Mouse (Mus musculus) right cerebral cortex, postnatal 36 days (tissue): ENCODE data around the gene Neurod4.
"Not testable (repeated sequence)": the region's sequence is repeated elsewhere in the genome, so short reads cannot be mapped to it uniquely, and the experiment has no call there.

ENCODE experiments used
- DNase-seq, 2 experiments: peaks; one replicate each; pipeline ENCODE4 v3.0.0; 2022; ENCODE audit warnings: low spot score in 2 of 2, mixed read lengths in 1 of 2

The Neurod4 gene

DNA sequence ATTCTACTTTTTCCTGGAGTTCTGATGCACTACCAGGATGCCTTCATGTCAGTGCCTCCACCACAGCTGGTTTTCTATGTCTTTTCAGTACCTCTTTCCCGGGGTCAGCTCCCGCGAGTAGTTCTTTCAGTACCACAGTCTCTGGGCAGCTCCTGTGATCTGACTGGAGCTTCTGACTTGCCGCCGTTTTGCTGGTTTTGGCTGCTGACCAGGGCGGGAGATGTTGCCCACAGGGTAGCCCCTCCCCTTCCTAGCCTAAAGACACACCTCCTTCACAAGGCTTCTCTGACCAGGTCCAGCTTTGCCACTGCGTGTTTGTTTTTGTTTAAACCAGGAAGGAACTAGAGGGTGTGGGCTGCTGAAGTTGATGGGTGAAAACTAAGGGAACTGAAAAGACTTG is at the start of gene Neurod4:
Neurod4 (minus strand) TSS at position 175 of the 400 bp plus-strand sequence.
- DNase-seq, result no peak

DNA sequence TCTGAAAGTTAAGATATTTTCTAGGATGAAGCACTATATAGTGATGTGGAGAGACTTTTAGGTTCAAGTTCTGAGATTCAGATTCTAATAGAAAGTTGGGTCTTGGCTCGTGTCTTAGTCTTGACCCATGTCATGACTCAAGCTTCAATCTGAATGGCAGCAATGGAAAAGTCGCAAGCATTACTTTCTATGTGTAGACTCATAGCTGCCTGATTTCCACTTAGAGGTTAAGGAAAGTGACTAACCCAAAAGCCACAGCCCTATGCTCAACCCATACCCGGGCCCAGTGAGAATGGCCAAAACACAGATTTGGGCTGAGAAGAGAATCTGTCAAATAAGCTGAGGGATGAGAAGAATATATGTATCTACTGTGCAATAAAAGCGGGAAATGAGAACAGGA is 44.2 kb upstream of the Neurod4 start:
- no peak for DNase-seq

DNA sequence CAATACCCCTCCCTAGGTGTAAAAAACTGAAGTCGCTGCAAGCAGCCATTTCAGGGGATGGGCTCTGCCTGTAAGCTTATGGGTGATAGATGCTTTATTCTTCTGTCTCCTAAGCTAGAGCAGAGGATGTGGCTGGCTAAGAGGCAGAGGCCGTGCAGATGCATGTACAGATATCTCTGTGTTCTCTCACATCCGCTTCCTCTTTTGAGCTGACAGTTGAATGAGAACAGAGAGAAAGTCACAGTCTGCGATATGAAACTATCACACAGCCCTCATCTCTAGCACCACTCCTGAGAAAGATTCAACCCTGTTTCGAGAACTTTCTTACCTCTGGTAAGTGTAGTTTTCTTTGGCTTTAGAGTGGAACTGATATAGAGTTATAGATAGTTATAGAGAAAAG is 42.6 kb upstream of the Neurod4 start, which contains the start of gene Tespa1:
Tespa1 (plus strand) TSS at position 234 of the 400 bp plus-strand sequence.
- no peak for DNase-seq

DNA sequence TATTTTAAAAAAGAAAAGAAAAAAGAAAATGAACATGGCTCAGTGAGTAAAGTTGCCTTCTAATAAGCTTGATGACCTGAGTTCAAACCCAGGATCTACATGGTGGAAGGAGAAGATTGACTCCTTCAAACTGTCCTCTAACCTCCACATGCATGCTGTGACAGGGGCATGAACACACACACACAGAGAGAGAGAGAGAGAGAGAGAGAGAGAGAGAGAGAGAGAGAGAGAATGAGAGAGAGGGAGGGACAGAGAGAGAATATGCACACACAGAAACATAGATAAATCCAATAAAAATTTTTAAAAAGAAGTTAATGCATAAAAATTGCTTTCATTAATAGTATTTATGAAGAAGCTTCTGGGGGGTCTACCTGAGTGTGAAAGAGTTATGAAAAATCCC is 42.0 kb upstream of the Neurod4 start:
- no peak for DNase-seq

DNA sequence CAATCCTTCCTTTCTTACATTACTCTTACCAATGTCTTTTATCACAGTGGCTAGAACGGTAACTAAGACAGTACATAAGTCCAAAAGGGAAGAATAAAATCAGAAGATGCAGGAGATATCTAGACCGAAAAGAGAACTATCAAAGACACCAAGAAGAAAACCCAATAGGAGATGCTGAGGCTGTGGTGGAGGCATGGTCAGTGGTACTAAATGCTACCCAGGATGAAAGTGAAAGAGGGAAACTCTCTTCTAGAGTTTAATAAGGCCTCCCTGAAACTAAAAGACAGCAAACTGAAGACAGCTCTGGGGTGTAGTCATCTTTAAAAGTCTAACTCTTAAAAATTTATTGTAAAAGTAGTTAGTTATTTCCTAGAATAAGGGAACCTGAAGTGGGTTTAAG is 40.7 kb upstream of the Neurod4 start:
- no peak for DNase-seq

DNA sequence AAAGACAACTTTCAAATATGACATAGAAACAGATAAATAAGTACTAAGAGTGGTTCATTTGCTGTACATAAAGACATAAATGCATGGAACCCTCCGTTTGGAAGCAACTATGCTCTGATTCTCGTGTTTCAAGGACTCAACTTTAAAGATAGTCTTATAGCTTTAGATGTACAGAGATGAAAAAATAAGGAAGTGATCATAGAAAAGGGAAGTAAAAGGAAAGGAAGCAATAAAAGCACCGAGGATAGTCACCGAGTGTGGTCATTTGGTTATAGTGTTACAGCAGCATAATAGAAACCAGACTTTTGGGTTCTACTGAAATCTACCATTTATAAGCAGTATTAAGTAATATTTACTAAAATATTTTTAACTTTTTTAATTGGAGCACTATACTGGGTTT is 38.7 kb upstream of the Neurod4 start:
- no peak for DNase-seq

DNA sequence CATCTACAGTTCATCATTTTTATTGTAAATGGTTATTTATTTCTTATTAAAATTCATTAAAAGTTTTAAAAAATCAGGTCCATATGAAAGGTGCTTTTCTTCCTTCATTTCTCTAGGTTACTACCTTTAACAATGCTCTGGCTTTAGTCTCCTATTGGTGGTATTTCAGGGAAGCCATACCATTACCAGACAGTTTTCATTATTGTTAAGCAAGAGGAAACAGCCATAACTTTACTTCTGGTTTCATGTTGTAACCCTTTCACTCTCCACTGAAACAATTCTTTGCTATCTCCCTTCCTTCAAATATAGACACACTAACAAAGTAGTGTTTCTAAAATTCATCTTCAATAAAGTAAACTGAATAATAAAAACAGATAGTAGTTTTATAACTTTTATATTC is 35.8 kb upstream of the Neurod4 start:
- no peak for DNase-seq

DNA sequence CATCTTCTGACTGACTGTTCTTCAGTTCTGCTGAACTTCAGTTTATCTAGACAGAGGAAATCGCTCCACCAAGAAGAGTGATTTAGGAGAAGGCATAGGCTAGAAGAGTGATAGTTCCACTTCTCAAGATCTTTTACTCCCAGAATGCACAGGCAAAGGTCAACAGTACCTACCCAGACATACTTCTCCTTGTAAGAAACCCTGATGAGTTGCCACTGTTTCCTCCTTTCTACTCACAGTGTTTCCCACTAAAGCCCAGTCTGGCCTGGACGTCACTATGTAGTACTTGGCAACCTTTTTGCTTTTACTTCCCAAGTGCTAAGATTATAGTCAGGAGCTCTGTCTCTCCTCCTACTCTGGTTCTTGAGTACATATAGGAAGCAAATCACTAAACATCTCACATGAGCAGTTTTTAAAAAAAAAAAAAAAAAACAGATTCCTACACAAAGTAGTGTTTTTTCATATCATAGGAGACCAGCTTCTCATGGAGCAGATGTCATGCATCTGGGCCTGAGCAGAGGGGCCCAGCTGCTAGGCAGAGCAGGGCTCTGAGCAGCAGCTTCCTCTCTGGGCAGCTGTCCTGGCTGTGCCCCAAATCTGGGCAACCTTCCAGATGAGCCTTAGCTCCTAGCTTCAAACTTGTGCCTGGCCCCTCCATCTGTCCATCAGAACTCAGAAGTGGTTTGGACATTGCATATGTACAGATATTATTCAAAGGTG is 34.2 kb upstream of the Neurod4 start:
- no peak for DNase-seq

DNA sequence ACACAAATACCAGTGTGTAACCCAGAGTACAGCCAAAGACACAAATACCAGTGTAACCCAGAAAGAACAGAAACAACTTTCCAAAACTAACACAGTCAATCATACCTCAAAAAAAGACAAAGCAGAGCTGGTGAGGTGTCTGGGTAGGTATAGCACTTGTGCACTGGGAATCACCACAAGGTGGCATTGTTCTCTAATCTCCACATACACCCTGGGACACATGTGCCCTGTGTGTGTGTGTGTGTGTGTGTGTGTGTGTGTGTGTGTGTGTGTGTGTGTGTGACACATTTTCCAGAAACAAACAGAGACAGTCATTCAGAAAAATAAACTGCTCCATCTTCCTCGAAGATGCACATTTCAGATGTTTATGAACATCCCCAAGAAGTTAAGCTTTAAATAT is 33.5 kb upstream of the Neurod4 start:
- DNase-seq, result no peak

DNA sequence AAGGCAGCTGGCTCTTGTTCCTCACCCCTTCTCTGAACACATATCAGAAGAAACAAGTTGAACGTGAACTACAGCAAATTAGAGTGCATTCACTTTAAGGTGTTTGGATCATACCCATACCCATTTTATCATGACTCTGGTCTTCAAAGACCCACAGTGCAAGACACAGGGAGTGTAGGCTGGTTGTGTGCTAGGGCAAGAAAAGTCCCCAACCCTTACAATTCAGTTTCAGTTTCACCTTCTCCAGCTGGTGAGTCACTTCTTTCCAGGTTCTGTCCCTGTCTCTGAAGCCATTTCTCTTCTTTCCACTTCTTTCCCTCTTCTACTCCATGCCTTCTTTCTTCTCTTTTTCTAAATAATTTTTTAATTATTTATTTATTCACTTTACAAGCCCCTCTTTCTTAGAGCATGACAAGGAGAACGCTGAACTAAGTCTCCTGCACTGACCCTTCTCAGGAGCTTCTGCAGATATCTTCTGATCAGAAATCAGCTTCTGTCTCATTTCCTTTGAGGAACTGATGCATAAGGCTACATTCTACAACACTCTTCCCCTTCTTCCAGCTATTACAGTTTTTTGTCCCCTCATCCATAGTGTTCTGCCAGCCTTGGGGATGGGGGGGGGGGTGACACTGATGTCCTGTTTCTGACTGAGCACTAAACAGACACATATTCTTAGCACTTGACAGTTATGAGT is 31.6 kb upstream of the Neurod4 start:
- no peak for DNase-seq

DNA sequence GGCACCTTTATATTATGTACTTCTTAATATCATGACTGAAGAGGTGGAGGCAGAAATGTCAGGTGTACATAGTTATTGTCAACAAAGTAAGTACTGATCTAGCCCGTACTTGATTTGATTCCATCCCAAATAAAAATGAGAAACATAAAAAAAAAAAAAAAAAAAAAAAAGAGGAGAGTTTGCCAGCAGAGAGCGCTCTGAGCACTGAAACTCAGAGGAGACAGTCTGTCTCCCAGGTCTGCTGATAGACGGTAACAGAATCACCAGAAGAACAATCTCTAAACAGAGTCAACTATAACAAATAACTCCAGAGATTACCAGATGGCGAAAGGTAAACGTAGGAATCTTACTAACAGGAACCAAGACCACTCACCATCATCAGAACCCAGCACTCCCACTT is 24.1 kb upstream of the Neurod4 start:
- DNase-seq, result not testable (repeated sequence)

DNA sequence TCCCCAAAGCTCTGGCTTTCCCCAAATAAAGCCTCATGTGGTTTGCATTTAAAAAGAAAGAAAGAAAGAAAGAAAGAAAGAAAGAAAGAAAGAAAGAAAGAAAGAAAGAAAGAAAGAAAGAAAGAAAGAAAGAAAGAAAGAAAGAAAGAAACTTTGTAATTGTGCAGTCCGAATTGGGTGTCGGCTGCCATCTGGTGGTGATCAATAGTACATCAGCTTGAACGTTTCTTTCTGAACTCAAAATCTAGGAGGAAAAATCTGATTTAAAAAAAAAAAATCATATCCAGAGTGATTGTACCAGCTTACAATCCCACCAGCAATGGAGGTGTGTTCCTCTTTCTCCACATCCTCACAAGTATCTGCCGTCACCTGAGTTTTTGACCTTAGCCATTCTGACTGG is 18.7 kb upstream of the Neurod4 start:
- DNase-seq, result not testable (repeated sequence)

DNA sequence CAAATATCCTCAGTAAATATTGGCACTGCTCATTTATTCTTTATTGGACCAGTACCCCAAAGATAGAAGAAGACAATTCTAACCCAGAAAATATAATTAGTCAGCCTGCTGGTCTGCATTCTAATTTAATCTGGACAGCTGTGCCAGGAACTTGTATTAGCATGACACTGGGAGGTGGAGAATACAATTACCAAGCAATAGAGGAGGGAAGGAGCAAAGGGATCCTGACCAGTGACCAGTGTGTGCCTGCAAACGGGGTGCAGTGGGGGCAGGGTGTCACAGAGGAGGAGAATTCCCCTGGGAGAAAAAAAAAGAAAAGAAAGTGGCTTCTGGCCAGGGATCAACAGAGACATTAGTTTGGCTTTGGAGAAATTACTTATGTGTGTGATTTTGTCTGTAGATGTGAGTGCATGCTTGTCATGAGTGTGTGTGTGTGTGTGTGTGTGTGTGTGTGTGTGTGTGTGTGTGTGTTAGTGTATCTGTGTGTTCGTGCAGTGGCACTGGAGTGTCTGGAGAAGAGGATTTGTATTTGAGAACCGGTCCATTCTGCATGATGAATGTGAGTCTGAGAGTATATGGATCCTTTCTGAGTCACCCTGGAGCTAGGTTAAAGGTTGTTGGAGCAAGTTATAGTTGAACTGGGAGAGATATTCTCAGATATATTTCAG is 13.8 kb upstream of the Neurod4 start:
- no peak for DNase-seq

DNA sequence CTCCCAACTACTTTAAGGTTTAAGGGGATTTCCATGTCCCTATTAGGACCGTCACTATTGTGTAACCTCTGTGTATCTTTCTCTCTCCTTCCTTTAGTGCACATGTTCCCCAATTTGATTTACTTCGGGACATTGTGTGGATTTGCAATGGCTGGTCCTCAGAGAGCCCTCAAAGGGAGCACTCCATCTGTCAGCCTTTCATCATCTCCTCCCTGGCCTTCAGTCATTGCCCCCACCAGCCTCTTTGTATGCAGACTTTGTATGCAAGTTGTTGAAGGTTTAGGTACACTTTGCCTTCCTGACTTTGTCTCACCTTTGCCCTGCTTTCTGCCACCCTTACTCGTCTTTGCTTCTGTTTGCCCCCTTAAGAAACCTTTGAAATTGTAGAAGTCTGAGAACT is 8.0 kb upstream of the Neurod4 start:
- no peak for DNase-seq

DNA sequence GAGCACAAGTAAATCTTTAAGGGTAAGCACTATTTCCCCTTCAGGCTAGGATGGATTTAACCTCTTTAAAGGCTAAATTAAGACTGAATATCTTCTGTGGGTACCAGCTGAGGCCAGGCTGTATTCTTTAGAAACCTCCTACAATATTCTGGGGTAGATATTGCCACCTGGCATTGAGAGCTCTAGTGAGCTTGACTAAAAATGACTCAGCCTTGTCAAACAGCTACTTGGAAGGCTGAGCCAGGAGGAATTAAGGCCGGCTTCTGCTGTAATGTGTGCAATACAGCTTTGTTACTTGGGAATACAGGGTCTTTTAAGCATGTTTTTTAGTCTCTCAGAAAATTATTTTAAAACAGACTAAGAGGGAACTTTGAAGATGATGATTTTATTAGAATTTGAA is 7.2 kb upstream of the Neurod4 start:
- peak in 1 of 2 experiments; percentile 18 for DNase-seq

DNA sequence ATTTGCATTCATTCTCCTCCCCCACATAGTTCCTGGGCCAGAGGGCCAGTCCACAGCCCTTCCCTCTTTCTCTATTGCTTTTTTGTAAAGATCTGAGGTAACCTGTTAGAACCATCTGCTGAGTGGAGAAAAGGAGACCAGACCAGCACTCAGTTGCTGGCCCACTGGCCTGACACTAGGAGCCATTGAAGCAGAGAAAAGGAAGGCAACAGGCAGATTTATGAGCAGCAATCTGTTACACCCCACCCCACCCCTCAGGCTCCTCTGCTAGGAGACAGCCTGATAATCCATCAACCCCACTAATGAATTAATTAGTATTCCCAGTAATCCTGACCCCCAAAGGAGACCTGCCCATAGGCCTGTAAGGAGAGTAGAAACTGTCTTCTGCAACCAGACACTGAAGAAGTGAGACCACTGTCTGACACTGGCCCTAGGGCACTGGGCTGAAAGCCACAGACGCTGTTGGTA is 2.0 kb upstream of the Neurod4 start:
- no peak for DNase-seq

DNA sequence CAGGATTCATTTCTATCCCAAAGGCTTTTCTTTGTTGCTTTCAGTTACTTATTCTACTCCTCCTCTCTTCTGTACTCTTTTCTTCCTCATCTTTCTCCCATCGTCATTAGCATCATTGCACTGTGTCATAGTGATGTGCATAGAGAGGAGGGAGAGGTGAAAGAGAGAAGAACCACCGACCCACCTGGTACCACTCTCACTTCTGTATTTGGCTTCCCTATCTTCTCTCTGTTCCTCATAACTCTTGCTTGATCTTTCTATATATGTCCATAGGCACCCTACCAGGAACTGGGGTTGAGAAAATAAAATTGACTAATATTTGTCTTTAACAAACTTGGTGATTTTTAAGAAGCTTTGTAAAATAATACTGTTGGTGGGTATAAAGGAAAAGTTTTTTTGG is 3.5 kb downstream of the Neurod4 start:
- DNase-seq, result no peak

DNA sequence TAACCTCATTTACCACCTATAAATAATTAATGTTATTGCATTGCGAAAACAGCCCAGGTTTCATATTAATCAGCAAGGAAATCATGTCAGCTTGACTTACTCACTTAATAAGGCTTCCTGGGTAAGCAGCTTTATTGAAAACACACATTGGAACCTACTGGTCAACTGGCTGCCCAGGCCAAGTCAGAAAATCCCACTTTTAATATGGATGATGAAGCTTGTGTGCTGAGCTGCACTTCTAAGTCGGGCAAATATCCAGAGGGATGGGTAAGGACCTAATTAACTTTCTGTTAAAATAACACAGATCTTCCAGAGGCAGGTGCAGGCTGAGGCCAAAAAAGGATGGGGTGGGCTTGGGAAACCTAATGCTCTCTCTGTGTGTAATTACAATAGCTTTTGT is 4.3 kb downstream of the Neurod4 start:
- no peak for DNase-seq

DNA sequence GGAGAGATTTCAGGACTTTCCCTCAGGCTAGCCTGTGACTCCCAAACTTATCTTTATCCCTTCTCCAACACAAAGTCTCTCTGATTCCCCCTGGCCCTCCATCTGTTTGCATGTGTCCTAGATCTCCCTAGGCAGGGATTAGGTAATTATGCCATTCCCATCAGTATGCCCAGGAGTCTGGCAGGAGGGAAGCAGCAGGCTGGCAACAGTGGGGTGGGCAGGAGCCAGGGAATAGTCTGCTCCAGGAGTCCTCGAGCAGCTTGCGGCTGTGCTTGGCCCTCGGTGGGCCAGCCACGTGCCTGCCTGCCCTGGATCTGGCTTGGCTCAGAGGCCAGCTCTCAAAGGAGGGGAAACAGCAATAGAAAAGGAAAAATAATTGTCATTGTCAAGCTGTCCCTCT is 16.8 kb downstream of the Neurod4 start:
- peak; percentile 3 to 14 for DNase-seq

DNA sequence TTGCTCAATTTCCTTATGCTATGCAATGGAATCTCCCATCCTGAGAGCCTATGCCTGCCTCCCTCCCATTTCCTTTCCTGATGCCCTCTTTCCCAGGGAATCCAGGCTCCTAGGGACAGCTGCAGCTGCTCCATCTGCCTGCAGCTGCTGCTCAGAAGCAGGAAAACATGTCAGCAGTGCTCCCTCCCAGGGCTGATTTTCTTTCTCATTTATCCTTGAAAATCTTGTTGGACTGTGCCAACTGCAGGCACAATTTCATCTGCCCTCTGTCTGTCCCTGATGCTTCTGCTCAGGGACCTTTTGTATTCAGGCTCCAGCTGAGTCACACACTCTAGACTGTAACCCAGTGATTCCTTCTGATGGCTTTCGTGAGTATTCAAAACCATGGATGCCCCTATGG is 20.6 kb downstream of the Neurod4 start:
- no peak for DNase-seq

DNA sequence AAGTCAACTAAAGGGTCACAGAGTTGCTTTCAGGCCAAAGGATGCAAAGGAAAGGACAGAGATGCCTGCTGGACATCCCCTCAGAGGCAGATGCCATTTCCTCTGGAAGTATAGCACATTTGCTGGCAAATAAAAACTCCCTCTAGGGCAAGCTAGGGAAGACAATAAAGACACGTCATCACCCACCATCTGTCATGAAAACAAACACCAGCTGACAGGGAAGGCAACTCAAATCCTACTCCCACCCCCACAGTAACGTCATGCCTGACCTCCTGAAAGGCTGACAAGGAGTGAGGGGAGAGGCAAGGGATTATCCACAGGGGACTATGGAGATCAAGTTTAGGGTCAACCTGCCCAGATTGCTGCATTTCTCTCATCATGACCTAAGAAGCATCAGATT is 35.8 kb downstream of the Neurod4 start:
- DNase-seq, result no peak

DNA sequence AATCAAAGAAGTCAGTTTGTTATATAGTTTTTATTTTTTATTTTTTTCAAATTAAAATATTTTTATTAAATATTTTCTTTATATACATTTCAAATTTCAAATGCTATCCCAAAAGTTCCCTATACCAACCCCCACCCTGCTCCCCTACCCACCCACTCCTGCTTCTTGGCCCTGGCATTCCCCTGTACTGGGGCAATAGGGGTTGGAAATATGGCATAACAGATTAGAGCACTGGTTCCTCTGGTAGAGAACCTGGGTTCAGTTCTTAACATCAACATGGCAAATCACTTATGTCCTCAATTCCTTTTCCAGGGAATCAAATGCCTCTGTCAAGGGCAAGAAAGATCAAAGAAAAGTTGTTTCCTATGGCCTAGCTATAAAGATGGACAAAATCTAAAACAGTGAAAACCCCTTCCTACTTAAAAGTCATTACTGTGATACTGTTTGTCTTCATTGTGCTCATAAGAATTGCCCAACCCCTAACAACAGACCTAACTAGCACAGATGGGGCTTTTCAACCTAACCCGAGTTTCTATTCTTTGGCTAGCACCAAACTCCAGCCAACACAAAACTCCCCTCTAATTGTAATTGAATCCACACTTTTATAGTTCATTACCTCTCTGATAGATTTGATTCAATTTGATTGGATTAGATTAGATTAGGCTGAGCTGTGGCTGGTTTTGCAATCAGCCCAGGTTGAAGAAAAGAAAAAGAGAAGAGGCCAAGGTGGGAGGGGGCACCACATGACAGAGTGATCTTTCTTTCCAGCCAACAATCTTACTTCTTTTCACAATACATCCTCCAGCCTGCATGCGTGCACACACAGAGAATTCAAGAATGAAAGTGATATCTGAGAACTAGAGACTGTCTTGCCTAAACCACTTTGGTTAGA is 41.5 kb downstream of the Neurod4 start:
- no peak for DNase-seq
